Mouse (Mus musculus) cortical plate, adult 2 months (tissue): ENCODE measurements at regions not wholly inside any gene's neighbourhood (a gene's known extent, or its start where the extent isn't known, plus 50 kb on each side); places are given as distances from the start of the nearest gene placed in this dataset.

Source experiments
- H3K27ac ChIP-seq: fragments of 200-500 bp; 2 replicates; pipeline ENCODE4 v1.5.1; 2012; ENCODE audit warnings: low read length, control low read depth, inconsistent platforms; ENCODE audit not compliant: insufficient read depth
- H3K4me1 ChIP-seq: fragments of 200-500 bp; 2 replicates; pipeline ENCODE4 v1.6.1; 2011; ENCODE audit warnings: low read length; ENCODE audit not compliant: control insufficient read depth, insufficient read depth
- H3K4me3 ChIP-seq: fragments of 200-500 bp; 2 replicates; pipeline ENCODE4 v1.5.1; 2011; ENCODE audit warnings: mild to moderate bottlenecking, low read length, control low read depth; ENCODE audit not compliant: insufficient read depth
- CTCF ChIP-seq: fragments of 200-500 bp; IDR thresholded peaks from 2 replicates; pipeline ENCODE4 v1.5.1; 2011; ENCODE audit warnings: mild to moderate bottlenecking, control low read depth, low read length; ENCODE audit not compliant: insufficient read depth; ENCODE audit errors: extremely low read depth
- POLR2A ChIP-seq: fragments of 200-500 bp; IDR thresholded peaks from 2 replicates; pipeline ENCODE4 v1.6.1; 2011; ENCODE audit warnings: mild to moderate bottlenecking, low read length, control low read depth; ENCODE audit not compliant: insufficient read depth; ENCODE audit errors: extremely low read depth

GRCm38 (mm10) chr7:40144431-40144830, 626.9 kb downstream of the Zfp619 start:
- TF ChIP-seq CTCF (no peak), POLR2A (no peak)
- H3K27ac ChIP-seq, result no peak overlapping the region

GRCm38 (mm10) chr7:40177570-40177969, 660.0 kb downstream of the Zfp619 start:
- TF ChIP-seq CTCF (no peak), POLR2A (no peak)
- Histone ChIP-seq H3K4me3 (no peak overlapping the region), H3K27ac (no peak overlapping the region), H3K4me1 (no peaks in the 10 kb centered on the region)

More at GRCm38 (mm10) chr7:40144431-40144830, 626.9 kb downstream of the Zfp619 start:
- H3K4me3 ChIP-seq, result no peak overlapping the region
- no peaks in the 10 kb centered on the region for H3K4me1 ChIP-seq

DNA sequence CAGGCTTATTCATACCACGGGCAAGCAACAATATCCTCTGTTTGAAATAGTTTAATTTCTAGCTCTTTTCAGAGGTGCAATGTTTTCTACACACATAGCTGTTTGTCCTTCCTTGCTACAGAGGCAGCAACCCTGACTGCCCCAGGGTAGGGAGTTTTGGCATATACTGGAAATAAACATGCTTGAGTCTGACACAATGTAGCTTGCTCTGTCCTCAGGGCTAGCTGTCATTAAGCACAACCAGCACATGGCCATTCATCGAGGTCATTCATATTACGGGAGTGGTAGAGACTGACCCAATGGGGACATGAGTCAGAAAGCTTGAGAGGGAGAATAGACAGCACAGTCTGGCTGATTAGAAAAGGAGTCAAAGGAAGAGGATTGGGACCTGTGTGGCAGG, 677.8 kb downstream of the Zfp619 start:
- H3K4me3 ChIP-seq, result no peak overlapping the region
- no peak overlapping the region for H3K27ac ChIP-seq
- H3K4me1 ChIP-seq, result no peaks in the 10 kb centered on the region
- TF ChIP-seq CTCF (no peak), POLR2A (no peak)

- no peaks in the 10 kb centered on the region for H3K4me1 ChIP-seq
- H3K27ac ChIP-seq, result no peak overlapping the region
- no peak for TF ChIP-seq POLR2A
- no peak for TF ChIP-seq CTCF
- no peak overlapping the region for H3K4me3 ChIP-seq
Measured at GRCm38 (mm10) chr7:40202615-40203014, 685.0 kb downstream of the Zfp619 start.

GRCm38 (mm10) chr7:40211956-40212355, 686.2 kb upstream of the Vstm2b start:
- TF ChIP-seq POLR2A (no peak), CTCF (no peak)

DNA sequence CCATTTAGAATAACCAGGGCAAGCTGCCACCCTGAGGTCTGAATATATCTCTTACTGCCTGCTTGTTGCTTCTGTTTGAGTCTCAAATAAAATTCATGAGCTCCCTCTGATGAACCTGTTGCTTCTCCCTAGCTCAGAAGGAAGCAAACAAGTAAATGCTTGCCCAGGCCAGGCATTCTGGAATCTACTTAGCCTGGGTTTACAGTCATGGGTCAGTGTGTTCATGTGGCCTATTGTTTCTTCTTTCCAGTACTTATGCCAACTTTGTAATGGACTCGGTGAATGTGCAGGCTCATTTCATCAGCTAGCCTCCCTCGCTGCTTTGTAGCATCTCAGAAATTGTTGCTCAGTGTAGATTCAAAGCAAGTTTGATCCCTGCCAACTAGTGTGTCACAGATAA, 685.6 kb upstream of the Vstm2b start:
- no peak for TF ChIP-seq CTCF
- TF ChIP-seq POLR2A, result no peak
- no peak overlapping the region for H3K27ac ChIP-seq
- H3K4me3 ChIP-seq, result no peak overlapping the region
- no peaks in the 10 kb centered on the region for H3K4me1 ChIP-seq

More at GRCm38 (mm10) chr7:40211956-40212355, 686.2 kb upstream of the Vstm2b start:
- Histone ChIP-seq H3K27ac (no peak overlapping the region), H3K4me3 (no peak overlapping the region), H3K4me1 (no peaks in the 10 kb centered on the region)

GRCm38 (mm10) chr7:40213646-40214045, 684.5 kb upstream of the Vstm2b start:
- no peak for TF ChIP-seq POLR2A
- TF ChIP-seq CTCF, result no peak
- no peak overlapping the region for H3K4me3 ChIP-seq
- no peak overlapping the region for H3K27ac ChIP-seq
- H3K4me1 ChIP-seq, result no peaks in the 10 kb centered on the region

GRCm38 (mm10) chr7:40214395-40214794, 683.7 kb upstream of the Vstm2b start:
- no peak overlapping the region for H3K4me3 ChIP-seq
- no peaks in the 10 kb centered on the region for H3K4me1 ChIP-seq
- H3K27ac ChIP-seq, result no peak overlapping the region
- TF ChIP-seq CTCF (no peak), POLR2A (no peak)

GRCm38 (mm10) chr7:40215271-40215670, 682.9 kb upstream of the Vstm2b start:
- TF ChIP-seq POLR2A, result no peak
- TF ChIP-seq CTCF, result no peak
- H3K27ac ChIP-seq, result no peak overlapping the region
- H3K4me3 ChIP-seq, result no peak overlapping the region
- H3K4me1 ChIP-seq, result no peaks in the 10 kb centered on the region

- no peak for TF ChIP-seq CTCF
- no peak for TF ChIP-seq POLR2A
- Histone ChIP-seq H3K4me1 (no peaks in the 10 kb centered on the region), H3K27ac (no peak overlapping the region), H3K4me3 (no peak overlapping the region)
Measured at GRCm38 (mm10) chr7:40220549-40220948, 677.6 kb upstream of the Vstm2b start.
